Mouse (Mus musculus) lung, postnatal 10 days (tissue): ENCODE measurements around the gene Gm11114.

Source experiments
- DNase-seq: peaks from one replicate; pipeline ENCODE4 v3.0.0; 2021

The Gm11114 gene

DNA sequence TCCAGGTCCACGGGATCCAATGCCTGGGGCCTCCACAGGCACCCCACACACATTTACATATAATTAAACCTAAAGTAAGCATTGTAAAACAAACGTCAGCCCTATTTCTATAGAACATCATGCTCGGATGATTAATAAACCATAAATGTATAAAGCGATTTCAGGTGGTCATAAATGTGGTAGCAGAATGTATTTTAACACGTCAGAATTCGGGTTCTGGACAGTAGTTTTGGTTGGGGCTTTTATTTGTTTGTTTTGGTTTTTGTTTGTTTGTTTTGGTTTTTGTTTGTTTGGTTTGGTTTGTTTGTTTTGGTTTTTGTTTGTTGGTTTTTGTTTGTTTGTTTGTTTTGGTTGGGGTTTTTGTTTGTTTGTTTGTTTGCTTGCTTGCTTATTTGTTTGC is at the start of gene Gm11114:
Gene Gm11114, plus strand, starts transcription at position 301 of the 400 bp plus-strand sequence.
- no peak for DNase-seq

DNA sequence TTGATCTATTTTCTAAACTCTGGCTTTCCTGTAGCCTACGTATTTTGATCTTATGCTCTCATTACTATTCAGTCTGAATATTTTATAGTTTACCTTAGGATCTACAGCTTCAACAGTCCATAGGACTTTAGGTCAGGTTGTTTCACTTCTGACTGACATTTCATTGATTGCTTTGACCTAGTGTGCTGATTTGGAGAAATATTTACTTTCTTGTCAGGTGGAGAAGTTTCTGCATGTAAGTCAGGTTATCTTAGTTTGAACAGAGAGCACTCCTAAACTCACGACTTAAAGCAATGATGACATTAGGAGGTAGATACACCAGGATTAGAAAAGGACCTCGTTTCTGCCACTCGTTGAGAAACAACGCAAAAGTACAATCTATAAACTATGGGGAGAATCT is 45.7 kb upstream of the Gm11114 start:
- DNase-seq: no peak

DNA sequence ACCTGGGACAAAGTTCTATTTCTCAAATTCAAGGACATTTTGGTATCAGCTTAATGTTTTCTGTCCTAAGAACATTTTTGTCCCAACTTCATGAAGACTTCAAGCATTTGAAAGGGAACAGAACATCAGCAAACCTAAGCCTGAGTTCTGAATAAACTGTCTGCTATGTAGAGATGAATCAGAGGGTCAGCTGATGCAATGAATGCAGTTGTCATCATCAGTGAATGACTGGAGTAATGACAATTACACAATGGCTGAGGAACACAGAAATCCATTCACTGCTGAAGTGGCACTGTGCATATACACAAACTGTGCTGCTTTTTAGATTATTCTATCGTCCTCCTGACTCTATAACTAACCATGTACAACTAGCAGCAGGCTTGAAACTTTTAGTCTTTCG is 38.5 kb upstream of the Gm11114 start:
- no peak for DNase-seq

DNA sequence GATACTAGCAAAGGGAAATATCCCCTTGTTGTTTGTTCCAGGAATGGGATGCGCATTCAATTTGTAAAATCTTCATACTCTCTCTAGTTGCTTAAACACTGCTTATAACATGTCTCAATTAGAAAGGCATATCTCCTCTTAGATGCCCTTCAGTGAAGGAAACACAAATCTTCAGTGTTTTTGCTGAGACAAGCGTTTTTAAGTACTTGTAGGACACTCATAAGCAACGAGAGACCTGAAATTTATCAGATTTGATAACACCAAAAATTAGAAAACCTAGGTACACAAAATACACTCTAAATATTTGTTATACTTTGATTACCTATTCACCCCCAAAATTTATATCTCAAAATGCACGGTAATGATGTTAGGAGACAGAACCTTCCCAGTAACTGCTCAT is 9.7 kb upstream of the Gm11114 start:
- DNase-seq: no peak

DNA sequence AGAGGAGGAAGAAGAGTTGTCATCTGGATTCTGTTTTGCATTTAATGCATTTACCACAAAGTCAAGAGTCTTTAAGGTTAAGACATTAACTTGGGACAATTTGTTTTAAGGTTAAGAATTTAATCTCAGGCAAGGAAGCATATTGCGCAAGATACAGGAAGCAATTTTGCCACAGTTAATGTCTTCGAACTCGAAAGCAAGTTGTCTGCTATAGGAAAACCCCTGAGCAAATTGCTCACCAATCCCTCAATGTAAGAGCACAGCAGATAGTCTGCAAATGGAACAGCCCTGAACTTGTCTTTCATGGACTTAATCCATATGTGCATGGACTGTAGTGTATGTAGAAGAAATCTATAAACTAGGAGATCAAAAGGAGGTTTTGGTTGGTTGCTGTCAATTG is 9.2 kb upstream of the Gm11114 start:
- DNase-seq: no peak

DNA sequence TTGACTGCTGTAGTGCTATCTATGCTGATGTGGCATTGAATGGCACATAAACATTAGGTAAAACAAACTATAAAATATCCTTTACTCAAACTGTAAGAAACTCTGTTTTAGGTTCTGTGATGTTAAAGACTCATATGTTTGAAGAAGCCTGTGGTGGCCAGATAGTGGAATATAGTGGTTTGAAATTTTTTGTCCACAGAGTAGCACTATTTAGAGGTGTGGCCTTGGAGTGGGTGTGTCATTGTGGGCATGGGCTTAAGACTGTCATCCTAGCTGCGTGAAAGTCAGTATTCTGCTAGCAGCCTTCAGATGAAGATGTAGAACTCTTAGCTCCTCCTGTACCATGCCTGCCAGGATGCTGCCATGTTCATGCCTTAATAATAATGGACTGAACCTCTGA is 3.5 kb downstream of the Gm11114 start:
- no peak for DNase-seq

DNA sequence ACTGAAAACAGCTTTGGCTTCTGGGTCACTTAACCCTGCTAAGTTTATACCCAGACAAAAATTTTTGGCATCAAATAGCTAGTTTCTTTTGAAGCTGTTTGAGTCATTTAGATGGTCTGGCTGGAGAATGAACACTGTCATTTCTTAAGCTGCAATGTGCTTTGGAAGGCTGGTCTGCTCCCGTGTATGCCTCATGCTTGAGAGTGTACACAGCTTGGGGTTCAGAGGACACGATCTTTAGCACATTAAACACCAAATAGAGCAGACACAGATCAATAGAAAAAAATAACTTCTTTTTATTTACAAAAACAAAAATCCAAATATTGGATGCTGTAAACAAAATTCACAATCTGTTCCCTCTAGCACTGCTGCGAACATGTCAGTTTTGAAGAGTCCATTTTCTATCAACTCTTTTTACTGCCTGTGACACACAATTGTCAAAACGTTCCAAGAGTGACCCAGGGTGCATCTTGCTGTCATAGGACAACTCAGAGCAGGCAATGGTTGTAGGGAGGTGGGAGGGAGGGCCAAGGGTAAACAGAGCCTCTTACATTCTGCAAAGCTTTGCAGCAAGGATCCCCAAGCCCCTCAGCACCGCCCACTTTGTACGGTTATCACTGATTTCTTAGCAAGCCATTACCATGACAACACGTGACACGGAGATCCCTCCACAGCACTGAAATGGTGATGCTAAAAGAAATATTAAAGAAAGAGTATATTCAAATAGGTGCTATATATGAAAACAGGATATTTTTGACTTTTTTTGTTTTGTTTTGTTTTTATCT is 7.8 kb downstream of the Gm11114 start:
- DNase-seq: no peak

DNA sequence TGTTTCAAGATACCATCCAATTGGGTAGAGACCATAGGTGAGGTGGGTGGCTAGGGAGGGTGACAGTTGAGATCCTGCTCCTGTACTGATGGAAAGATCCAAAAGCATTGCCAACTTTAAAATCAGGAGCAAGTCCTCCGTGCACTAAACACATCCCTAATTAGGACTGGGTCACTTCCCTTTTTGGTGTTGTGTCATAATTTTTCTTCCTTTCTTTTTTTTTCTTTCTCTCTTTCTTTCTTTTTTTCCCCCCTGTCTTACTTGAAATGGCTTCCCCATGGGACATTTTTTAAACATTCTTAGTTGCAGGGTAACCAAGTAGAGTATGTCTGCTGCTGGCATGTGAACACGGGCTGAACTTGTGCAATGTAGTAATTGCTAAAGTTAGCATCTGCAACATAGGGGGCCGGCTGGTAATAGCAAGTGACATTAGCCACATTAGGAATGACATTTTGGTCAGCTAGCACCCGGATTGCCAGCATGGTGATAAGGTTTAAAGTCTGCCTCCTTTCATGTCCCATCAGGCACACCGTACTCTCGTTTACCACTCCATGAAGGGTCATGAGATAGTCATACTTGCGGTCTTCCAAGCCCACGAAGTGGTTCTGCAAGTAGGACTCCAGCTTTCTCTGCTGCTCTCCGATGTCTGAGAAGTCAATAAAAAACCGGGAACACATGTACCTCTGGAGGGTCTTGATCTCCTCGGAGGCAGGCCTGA is 11.7 kb downstream of the Gm11114 start:
- no peak for DNase-seq

DNA sequence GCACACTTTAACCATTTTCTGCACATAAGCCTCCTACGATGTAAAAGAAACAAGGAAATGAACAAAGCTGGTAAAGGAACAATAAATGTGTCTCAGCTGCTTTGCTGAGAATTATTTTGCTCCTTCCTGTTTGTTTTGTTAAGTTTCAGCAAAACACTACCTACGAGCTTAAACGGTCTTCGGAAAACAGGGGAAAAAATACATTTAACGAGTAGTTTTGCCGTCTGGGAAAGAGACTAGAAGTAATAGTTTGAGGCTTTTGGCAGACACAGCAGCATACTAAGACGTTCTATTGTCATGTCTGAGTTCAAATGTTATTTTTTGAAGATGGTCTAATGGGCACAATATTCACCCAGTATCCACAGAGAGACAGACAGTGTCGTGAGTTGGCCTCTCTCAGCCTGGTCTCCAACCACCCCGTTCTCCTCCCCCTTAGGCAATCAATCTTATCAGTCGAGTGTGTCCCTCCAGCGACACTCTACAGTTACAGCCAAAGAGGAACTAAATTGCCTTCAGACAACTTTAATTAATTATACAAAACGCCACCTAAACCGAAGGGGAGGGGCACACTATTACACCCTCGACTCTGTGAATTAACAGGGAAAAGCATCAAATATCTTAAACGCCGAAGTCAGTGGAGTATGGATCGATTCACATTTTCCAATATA is 12.8 kb downstream of the Gm11114 start:
- no peak for DNase-seq

DNA sequence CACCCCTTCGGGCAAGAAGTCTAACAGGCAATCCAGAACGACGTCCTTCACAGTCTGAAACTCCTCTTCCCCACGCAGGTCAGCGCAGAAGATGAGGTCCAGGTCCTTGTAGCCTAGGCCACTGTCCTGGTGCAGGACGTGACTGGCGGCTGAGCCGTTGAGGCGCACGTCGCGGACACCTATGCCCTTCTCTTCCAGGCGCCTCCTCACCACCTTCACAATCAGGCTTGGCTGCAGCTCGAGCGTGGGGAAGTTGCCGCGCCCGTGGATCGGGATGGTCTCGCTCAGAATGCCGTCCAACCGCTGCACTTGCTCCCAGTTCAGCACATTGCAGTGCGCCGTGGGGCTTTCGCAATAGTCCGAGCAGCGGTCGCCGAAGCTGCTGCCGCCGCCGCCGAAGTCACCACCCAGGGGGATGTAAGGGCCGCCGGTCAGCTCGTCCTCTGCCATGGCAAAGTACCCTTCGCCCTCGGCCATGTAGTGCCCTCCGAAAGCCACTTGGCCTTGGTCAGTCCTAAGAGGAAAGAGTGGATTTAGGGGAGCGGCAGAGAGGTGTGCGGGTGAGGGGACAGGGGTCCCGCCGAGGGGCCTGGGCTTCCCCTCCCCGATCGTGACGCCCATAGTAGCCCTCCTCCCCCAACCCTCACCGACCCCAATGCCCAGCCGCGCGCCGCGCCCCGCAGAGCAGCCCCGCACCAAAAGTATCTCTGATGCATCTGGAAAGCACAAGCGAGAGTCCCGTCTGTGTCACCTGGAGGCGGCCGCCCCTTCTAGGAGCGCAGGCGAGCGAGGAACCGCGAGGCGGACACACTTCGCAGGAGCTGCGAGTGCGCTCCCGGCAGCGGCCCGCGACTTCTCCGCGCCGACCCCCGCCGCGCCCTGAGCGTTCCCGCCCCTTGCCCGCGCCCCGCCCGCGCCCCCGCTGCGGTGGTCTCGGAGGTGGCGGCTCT is 14.0 kb downstream of the Gm11114 start:
- peak; percentile 56 for DNase-seq

DNA sequence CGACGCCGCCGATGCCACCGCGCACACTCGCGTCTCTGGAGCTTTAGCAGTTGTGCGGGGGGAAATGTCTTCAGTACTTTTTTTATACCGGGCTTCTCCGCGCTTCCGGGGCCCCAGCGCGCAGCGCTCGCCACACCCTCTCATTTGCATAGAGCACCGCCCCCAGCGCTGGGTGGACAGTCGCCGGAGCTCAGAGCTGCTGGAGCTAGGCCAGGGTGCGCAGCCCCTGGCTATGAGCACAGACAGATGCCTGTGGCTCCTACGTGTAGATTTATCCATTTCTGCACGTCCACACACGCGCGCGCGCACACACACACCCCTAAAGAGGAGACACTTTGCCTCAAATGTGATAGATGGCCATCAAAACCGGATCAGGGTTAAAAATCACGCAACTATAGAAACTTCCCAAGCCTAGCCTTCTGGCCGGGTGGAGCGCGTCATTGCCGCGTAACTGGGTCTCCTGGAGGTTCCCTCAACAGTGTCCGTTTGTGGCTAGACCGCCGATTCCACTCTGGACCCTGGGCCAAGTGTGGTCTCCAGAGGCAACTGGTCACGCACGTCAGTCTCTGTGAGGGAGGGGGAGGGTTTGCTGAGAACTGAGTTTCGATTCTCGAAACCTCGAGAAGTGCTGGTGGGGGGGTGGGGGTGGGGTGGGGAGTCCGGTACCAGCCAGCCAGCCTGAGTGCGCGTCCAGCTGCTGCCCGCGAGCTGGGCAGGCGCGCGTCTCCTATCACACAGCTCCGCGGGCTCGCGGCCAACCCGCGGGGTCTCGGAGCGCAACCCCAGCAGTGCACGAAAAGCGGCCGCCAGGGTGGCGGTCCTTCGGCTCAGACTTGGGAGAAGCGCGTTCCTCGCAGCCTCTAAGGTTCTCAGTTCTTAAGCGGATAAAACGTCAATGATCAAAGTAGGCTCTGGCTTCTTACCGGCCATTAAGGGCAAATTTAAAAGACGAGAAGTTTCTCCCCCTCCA is 15.0 kb downstream of the Gm11114 start, which contains the start of gene Tent5a:
Gene Tent5a, minus strand, starts transcription at position 107 of the 970 bp plus-strand sequence.
- DNase-seq: peak; percentile 90

DNA sequence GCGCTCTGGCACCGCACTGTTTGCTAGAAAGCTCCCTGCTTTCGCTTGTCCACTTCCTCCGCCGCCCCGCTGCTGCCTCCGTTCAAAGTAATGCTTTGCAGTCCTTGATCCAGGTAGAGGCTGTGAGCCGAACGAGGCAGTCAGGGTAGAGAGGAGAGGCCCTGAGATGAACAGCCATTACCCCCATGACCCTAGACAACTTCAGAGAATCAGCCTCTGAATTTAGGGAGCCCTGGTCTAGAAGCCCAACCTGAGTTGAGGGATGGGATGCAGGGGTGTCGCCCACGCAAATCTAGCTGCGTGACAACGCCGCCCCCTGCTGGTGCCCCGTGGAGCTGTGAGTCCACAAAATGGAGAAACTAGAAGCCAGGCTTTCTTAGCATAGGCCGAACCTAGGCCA is 15.7 kb downstream of the Gm11114 start:
- DNase-seq: peak; percentile 91

DNA sequence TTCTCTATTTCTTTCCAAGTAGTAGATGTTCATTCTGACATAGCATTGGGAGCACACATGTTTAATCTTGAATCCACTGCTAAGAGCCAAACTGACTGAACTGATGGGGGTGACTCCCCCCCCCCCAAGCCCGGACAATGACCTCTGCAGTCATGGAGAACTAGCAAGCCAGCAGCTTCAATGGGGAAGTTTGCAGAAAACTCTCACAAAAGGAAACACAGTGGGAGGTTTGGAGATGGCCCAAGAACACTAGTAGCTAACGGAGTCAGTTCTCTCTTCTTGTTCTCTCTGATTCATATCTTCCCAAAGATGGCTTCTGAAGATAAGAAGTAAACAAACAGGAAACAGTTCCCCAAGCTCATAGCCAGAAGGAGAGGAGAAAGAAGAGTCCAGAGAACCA is 18.9 kb downstream of the Gm11114 start:
- no peak for DNase-seq

DNA sequence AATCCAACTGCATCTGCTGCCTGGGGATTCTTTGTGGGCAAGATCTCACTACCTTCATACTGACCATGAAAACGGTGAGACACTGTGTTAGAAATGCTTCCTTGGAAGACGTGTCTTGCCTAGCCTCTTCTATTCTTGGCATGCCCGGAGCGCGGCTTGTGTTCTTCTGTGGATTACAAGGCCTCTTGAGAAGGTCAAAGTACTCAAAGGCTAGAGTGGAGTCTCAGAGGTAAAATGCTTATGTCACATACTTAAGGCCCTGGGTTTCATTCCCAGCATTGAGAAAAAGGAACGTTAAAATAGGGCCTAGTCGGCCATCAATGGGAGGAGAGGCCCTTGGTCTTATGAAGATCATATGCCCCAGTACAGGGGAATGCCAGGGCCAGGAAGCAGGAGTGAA is 23.5 kb downstream of the Gm11114 start:
- DNase-seq: no peak

DNA sequence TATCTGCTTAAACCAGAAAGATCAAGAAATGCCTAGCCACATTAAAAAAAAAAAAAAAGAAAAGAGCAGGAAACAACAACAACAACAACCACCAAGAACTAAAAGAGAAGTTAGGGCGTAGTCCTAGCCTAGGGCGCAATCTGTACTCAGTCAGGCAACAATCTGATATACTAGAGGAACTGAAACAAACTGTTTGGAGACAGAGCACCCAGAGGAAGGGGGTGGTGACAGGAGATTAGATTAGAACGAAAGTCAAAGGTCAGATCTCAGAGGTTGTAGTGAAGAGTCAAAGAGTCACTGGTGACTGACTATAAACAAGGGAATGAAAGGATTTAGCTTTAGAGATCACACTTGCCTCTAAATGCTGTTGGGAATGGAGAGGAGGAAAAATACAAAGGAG is 27.7 kb downstream of the Gm11114 start:
- DNase-seq: no peak

DNA sequence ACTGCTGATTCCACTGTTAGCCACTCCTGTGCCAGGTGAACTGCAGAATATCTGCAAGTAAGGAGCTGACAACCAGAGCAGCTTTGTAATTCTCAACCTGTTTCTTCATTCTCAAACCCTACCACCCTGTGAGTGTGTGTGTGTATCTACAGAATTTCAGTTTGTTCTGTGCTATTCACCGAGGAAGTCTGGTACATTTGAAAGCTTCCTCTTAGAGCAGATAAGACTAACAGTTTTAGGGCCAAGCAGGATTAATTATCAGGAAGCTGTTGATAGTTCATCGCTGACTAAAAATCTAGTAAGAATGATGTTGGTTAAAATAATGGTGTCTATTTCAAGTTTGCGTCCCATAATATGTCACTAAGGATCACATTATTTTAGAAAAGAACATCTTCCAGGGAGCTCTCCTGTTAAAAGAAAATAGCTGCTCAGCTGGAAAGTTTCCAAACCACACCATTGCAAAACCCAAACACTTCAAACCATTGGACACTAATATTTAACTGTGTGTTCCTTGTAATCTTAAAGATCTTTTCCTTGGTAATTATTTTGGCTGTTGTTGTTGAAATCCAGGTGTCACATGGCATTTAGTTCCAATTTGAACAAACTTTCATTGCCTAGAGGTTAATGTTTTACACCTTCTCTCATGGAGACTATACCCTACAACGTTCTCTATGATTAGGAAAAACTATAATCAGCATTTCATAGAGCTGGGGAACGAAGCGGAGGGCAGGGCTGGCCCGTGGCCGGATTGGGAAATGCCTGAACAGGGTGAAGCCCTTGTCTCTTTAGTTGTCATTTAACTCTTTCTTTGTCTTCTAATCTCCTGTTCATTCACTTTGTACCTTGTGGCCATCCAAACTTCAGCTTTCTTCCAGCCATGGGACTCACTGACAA is 30.6 kb downstream of the Gm11114 start:
- peak; percentile 9 for DNase-seq

DNA sequence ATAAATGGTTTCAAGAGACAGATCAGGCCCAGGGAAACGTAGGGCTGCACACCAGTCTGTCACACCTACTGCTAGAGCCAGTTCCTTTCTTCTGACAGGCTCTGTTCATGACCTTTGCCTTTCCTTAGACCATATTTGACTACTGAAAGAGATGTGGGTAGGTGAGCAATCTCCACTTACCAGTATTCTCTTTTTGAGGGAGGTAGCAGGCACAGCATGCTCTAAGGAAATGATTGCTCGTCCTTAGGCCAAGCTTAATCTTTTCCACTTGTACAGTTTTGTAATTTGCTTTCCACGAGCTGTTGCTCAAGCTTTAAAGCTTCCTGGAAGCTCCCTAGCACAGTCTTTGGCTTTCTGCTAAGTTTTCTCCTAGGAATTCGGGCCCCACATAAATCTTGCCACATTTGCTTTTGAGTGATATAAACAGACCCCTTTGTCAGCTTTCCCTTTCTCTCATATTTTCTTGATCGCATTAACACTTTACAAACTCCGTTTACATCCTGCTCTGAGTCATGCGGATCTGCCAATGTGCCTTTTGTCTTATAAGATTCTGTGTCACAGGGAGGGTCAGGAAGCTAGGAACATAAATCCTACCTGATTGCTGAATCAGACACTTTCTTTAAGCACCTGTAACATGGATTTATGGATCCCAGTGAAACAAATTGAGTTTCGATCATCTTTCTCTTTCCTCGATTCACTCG is 35.4 kb downstream of the Gm11114 start:
- peak; percentile 14 for DNase-seq

DNA sequence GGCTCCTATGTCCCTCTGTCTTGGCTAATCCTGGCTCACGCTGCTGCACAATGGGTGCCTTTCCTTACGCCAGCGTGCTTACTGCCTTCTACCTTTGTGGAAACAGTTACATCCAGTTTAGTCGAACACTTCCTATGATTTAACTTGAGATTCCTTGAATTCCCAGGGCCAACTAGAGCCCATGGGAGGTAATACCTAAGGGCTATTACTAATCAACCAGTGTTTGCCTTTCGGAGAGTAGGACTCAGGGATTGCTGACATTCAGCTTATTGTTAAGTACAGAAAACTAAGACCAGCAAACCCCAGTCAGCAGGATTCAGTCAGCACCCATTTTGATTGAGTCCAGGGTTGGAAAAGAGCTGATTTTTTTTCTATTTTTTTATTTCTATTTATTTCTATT is 43.0 kb downstream of the Gm11114 start:
- no peak for DNase-seq

DNA sequence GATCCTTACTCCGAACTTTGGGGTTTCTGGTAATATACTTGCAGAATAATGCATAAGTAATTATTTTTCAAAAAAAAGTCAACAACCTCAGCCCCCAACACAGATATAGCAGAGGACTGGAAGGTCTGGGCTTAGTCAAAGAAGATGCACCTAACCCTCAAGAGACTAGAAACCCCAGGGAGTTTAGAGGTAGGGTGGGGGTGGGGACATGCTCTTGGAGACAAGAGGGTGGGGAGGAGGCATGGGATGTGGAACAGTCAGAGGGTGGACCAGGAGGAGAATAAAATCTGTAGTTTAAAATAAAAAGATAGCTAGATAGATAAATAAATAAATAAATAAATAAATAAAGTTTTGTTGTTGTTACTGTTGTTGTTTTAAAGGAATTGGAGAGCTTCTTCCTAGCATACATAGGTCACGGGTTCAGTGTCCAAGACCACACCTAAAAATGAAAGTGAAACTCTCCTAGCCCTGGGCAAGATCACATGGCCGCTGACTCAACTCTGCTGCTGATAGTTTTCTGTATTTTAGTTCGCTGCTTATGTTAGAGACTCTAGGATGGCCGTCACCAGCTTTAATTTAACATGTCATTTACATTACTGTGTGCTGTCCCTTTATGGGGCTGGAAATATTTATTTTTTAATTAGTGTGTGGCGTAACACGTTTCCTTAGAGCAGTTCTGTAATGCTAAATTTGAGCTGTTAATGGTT is 44.7 kb downstream of the Gm11114 start:
- no peak for DNase-seq
